Mouse (Mus musculus) bone marrow, adult 2 months (tissue): ENCODE data around the gene Fam169b.

Experiments
- CTCF ChIP-seq: fragments of 200-500 bp; IDR thresholded peaks from 2 replicates; pipeline ENCODE4 v1.5.1; 2011; ENCODE audit warnings: low read length, control low read depth; ENCODE audit not compliant: control insufficient read depth, insufficient read depth
- POLR2A ChIP-seq: fragments of 200-500 bp; IDR thresholded peaks from 2 replicates; pipeline ENCODE4 v1.6.1; 2011; ENCODE audit warnings: low read depth, mild to moderate bottlenecking, control low read depth, low read length, borderline replicate concordance; ENCODE audit not compliant: control insufficient read depth

DNA sequence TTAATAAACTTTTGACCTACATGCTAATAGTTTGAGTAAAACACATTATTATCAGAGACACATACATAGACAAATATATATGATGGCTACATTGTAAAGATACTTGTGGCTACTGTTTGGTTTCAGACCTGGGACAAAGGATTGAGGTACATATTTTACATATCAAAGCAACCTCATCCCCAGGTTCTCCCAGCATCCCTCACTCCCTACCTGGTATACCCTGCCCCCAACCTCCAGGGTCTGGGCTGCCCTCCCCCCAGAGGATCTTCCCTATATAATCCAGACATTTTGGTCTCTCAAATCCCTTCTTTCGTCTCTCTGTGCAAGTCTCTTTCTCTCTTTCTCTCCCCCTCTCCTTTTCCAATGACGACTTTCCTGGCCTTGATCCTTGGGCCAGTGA lies 579 bp downstream of the Fam169b start:
- TF ChIP-seq POLR2A, result no peak
- TF ChIP-seq CTCF, result no peak
